Mouse (Mus musculus) CH12.LX (cell line): ENCODE data around the gene Pgd.

Source experiments
- CHD2 ChIP-seq: IDR thresholded peaks from 2 replicates; pipeline ENCODE4 v1.6.1; 2011; ENCODE audit warnings: low read length, improper control_type of control experiment
- CTCF ChIP-seq, 2 experiments: IDR thresholded peaks in 1 of 2; conservative IDR thresholded peaks in 1 of 2; 2 replicates each; pipeline ENCODE4 v1.5.1; 2011 to 2012; ENCODE audit warnings: low read depth in 2 of 2, low read length in 2 of 2, improper control_type of control experiment in 1 of 2, inconsistent platforms in 1 of 2, mild to moderate bottlenecking in 1 of 2, moderate library complexity in 1 of 2
- EP300 ChIP-seq: IDR thresholded peaks from 2 replicates; pipeline ENCODE4 v1.6.1; 2011; ENCODE audit warnings: low read length, improper control_type of control experiment
- JUND ChIP-seq: conservative IDR thresholded peaks from 2 replicates; pipeline ENCODE4 v1.6.1; 2011; ENCODE audit warnings: low read depth, low read length, improper control_type of control experiment
- MAFK ChIP-seq: IDR thresholded peaks from 2 replicates; pipeline ENCODE4 v1.6.1; 2011; ENCODE audit warnings: low read length, improper control_type of control experiment; ENCODE audit not compliant: insufficient replicate concordance
- MXI1 ChIP-seq: IDR thresholded peaks from 2 replicates; pipeline ENCODE4 v1.6.1; 2011; ENCODE audit warnings: mild to moderate bottlenecking, low read depth, low read length, improper control_type of control experiment
- NRF1 ChIP-seq: IDR thresholded peaks from 2 replicates; pipeline ENCODE4 v1.6.1; 2014; ENCODE audit warnings: low read depth, mild to moderate bottlenecking, inconsistent platforms, low read length, improper control_type of control experiment, moderate library complexity
- POLR2A ChIP-seq: IDR thresholded peaks from 2 replicates; pipeline ENCODE4 v1.6.1; 2011; ENCODE audit warnings: low read depth, mild to moderate bottlenecking, improper control_type of control experiment, low read length
- POLR2AphosphoS2 ChIP-seq: IDR thresholded peaks from 2 replicates; pipeline ENCODE4 v1.6.1; 2011; ENCODE audit warnings: low read depth, low read length, improper control_type of control experiment
- RCOR1 ChIP-seq: conservative IDR thresholded peaks from 2 replicates; pipeline ENCODE4 v1.6.1; 2012; ENCODE audit warnings: low read depth, mild to moderate bottlenecking, inconsistent platforms, low read length, improper control_type of control experiment
- TBP ChIP-seq: conservative IDR thresholded peaks from 2 replicates; pipeline ENCODE4 v1.6.1; 2011; ENCODE audit warnings: low read depth, low read length, improper control_type of control experiment
- TCF12 ChIP-seq: IDR thresholded peaks from 2 replicates; pipeline ENCODE4 v1.6.1; 2014; ENCODE audit warnings: low read depth, mild to moderate bottlenecking, inconsistent platforms, low read length, improper control_type of control experiment
- ZNF384 ChIP-seq: IDR thresholded peaks from 2 replicates; pipeline ENCODE4 v1.6.1; 2012; ENCODE audit warnings: low read depth, low read length, improper control_type of control experiment, inconsistent platforms

DNA sequence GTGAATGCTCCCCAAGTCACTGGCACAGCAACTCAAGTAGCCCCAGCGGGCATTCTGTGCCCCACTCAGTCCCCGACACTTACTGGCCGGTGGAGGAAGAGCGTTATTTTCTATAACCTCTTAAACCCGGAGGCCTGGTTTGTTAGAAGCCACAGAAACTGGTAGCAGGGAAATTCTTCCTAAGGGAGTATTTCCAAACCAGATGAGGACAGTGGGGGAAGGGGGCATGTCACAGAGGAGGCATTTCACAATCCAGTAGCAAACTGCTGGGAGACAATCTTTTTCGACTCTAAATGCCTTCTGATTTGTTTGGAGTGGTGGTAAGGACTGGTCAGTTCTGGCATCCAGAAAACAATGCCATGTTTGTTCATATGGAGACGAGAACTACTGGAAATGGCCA lies 12.6 kb upstream of the Pgd start:
- TF ChIP-seq CTCF (conservative IDR thresholded peaks at IDR 0.05 in 1 of 2, IDR thresholded peaks at IDR 0.05 in 1 of 2; ENCODE audit: low read depth in 2 of 2, low read length in 2 of 2) = no peak
- no peak for TF ChIP-seq POLR2A
- TF ChIP-seq TCF12 = no peak
- TF ChIP-seq NRF1 = no peak
- TF ChIP-seq TBP = no peak
- TF ChIP-seq POLR2AphosphoS2 = no peak
- TF ChIP-seq EP300 = no peak
- no peak for TF ChIP-seq CHD2
- TF ChIP-seq ZNF384 = no peak
- TF ChIP-seq JUND = no peak
- no peak for TF ChIP-seq RCOR1
- TF ChIP-seq MXI1 = no peak
- TF ChIP-seq MAFK = no peak
